Mouse (Mus musculus): ENCODE results near the gene Mettl16. TPM values are rescaled to one million over a fixed set of nuclear protein-coding genes. Genes with fewer than 3 reads are reported as not detected.

Gene Mettl16
- polyA plus RNA-seq, 1 experiment from 2014 or later: 47.5 TPM

DNA sequence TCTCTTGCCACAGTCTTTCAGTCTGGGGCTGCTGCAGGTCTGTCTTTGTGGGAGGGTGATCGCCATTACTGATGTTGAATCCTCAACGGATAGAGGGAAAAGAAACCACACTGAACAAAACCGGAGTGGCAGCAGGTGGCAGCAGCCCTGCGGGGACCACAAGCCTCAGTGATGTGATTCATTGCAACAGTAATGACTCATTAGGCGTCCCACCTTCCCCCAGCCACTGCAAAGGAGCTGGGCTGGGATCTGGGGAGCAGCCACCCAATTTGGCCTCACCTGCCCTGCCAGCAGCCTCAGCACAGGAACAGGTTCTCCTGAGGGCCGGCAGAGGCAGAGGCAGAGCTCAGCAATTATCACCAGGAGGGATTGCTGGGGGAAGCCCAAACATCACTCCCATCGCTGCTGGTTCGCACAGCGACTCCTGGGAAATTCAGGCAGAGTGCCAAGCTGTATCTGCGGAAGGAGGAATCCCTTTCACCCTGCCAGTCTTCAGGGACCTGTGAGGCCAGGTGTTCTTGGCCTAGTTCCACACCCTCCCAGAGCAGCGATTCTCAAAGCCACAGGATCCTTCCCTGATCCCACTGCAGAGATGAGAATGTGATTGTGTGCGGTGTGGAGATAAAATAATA is 100.5 kb downstream of the Mettl16 start:
- no peak for DNase-seq (ENCODE audit: low spot score)
- Histone ChIP-seq H3K36me3 (peaks cover 27% of the 10 kb centered on the region), H3K4me3 (no peak overlapping the region), H3K27me3 (ENCODE audit: insufficient read depth, poor library complexity, severe bottlenecking) (no peaks in the 10 kb centered on the region), H3K27ac (0 out of 2 replicates have a peak overlapping the region, but pooled peaks have one; percentile 6), H3K4me1 (replicated peaks) (peaks cover 29% of the 10 kb centered on the region), H3K9me3 (no peaks in the 10 kb centered on the region)
- WGBS: 39% methylated on average over 12 of the region's 12 CpGs

DNA sequence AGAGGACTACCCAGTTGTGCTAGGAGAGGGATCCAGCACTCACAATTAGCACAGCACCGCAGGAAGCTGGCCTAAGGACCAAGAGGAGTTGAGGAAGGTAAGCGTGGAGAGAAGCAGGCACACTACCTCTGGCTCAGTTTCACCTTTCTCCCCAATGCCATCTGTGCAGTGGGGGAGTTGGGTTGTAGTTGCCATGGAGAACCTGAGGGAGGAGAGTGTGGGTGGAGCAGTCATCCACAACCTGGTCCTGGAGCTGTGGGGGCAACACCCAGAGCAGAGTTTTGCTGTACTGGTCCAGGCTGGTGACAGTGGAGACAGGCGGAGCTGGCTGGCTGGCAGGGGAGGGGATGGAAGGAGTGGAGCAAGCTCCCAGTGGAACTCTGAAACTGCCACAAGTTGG is 104.0 kb downstream of the Mettl16 start:
- no peaks in the 10 kb centered on the region for H3K27me3 ChIP-seq (ENCODE audit: insufficient read depth, poor library complexity, severe bottlenecking)

DNA sequence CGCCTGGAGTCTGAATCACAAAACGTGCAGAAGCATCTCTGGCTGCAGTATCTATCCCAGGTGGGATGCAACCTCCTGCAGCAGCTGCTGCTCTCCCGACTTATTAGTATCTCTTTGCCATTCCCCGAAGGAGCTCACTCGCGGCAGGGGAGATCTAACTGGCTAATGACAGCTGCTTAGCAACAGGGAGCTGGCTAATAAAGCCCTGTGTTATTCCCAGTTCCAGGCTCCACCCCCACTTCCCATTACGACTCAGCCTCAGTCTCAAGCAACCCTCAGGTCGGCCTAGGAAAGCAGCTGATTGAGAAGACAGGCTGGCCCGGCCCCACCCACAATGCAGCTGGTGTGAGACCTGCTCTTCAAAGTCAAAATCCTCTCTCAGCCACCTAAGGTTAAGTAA is 106.2 kb downstream of the Mettl16 start:
- no peaks in the 10 kb centered on the region for H3K36me3 ChIP-seq
- WGBS: 4% methylated on average over 9 of the region's 9 CpGs
- peak; percentile 71 for DNase-seq (ENCODE audit: low spot score)
- peak overlapping the region; percentile 23; the same call in 1 of the 2 replicates for H3K4me3 ChIP-seq
- peaks cover 31% of the 10 kb centered on the region for H3K4me1 ChIP-seq (replicated peaks)
- H3K9me3 ChIP-seq: no peaks in the 10 kb centered on the region
- H3K27me3 ChIP-seq (ENCODE audit: insufficient read depth, poor library complexity, severe bottlenecking): no peaks in the 10 kb centered on the region
- H3K27ac ChIP-seq: peak overlapping the region; percentile 20; the same call in 1 of the 2 replicates

More for the DNA sequence above, 104.0 kb downstream of the Mettl16 start:
- Histone ChIP-seq H3K4me3 (no peak overlapping the region), H3K4me1 (replicated peaks) (peaks cover 36% of the 10 kb centered on the region), H3K36me3 (no peaks in the 10 kb centered on the region), H3K27ac (0 out of 2 replicates have a peak overlapping the region, but pooled peaks have one; percentile 40), H3K9me3 (no peaks in the 10 kb centered on the region)
- 70% methylated on average over 3 of the region's 3 CpGs for WGBS
- no peak for DNase-seq (ENCODE audit: low spot score)

Other genes with a start within 250 kb of the Mettl16 start
- gene Rap1gap2, start 159.9 kb upstream of the Mettl16 start, polyA plus RNA-seq (2016; fragmentation: Nextera tagmentation; extraction: Ambion mirVana): 1.5 and 1.6 TPM in 2 replicates
- gene Ccdc92b, start 151.2 kb upstream of the Mettl16 start, polyA plus RNA-seq (2016; fragmentation: Nextera tagmentation; extraction: Ambion mirVana): 0.61 and 1.2 TPM in 2 replicates
- 24.7 and 26.4 TPM in 2 replicates for gene Cluh, start 121.3 kb upstream of the Mettl16 start, polyA plus RNA-seq (2016; fragmentation: Nextera tagmentation; extraction: Ambion mirVana)
- gene Pafah1b1, start 46.2 kb upstream of the Mettl16 start, polyA plus RNA-seq (2016; fragmentation: Nextera tagmentation; extraction: Ambion mirVana): 49.5 and 54.0 TPM in 2 replicates
- gene Mnt, start 60.1 kb downstream of the Mettl16 start, polyA plus RNA-seq (2016; fragmentation: Nextera tagmentation; extraction: Ambion mirVana): 5.4 and 7.4 TPM in 2 replicates
- gene Sgsm2, start 126.2 kb downstream of the Mettl16 start, polyA plus RNA-seq (2016; fragmentation: Nextera tagmentation; extraction: Ambion mirVana): 7.8 and 10.7 TPM in 2 replicates
- gene Tsr1, start 127.2 kb downstream of the Mettl16 start, polyA plus RNA-seq (2016; fragmentation: Nextera tagmentation; extraction: Ambion mirVana): 35.9 and 47.5 TPM in 2 replicates
- 18.7 and 19.2 TPM in 2 replicates for gene Smg6, start 155.0 kb downstream of the Mettl16 start, polyA plus RNA-seq (2016; fragmentation: Nextera tagmentation; extraction: Ambion mirVana)
- 17.6 and 24.4 TPM in 2 replicates for gene Srr, start 155.1 kb downstream of the Mettl16 start, polyA plus RNA-seq (2016; fragmentation: Nextera tagmentation; extraction: Ambion mirVana)